Mouse (Mus musculus) small intestine, adult 2 months (tissue): Measurements from ENCODE around the gene Alkbh4. TPM values are rescaled to one million over a fixed set of nuclear protein-coding genes. Genes with fewer than 3 reads are reported as not detected.
A peak's percentile ranks its signal among the peaks of the same experiment; 100 is the strongest.

Experiments
- H3K27ac ChIP-seq: fragments of 200-500 bp; 2 replicates; pipeline ENCODE4 v1.5.1; 2012; ENCODE audit warnings: low read depth, low read length, control low read depth, inconsistent platforms; ENCODE audit not compliant: insufficient read depth
- H3K27me3 ChIP-seq: fragments of 200-500 bp; 2 replicates; pipeline ENCODE4 v1.6.1; 2012; ENCODE audit warnings: mild to moderate bottlenecking, moderate library complexity, low read length, inconsistent platforms; ENCODE audit not compliant: control insufficient read depth, insufficient read depth
- H3K36me3 ChIP-seq: fragments of 200-500 bp; 2 replicates; pipeline ENCODE4 v1.6.1; 2012; ENCODE audit warnings: mild to moderate bottlenecking, low read length, control low read depth, inconsistent platforms; ENCODE audit not compliant: control insufficient read depth, insufficient read depth
- H3K4me1 ChIP-seq: fragments of 200-500 bp; 2 replicates; pipeline ENCODE4 v1.6.1; 2012; ENCODE audit warnings: low read length, inconsistent platforms, mixed read lengths; ENCODE audit not compliant: control insufficient read depth, insufficient read depth, insufficient read length
- H3K4me3 ChIP-seq: fragments of 200-500 bp; 2 replicates; pipeline ENCODE4 v1.5.1; 2012; ENCODE audit warnings: low read depth, mild to moderate bottlenecking, control low read depth, inconsistent platforms, low read length, moderate library complexity
- CTCF ChIP-seq: fragments of 200-500 bp; IDR thresholded peaks from 2 replicates; pipeline ENCODE4 v1.5.1; 2012; ENCODE audit warnings: low read depth, mild to moderate bottlenecking, control low read depth, inconsistent platforms, low read length, moderate library complexity, mixed read lengths; ENCODE audit not compliant: insufficient replicate concordance, insufficient read length; ENCODE audit errors: extremely low read depth
- POLR2A ChIP-seq: fragments of 200-500 bp; IDR thresholded peaks from 2 replicates; pipeline ENCODE4 v1.6.1; 2012; ENCODE audit warnings: low read depth, mild to moderate bottlenecking, control low read depth, inconsistent platforms, low read length, moderate library complexity
- whole genome bisulfite sequencing: fragments of 180-500 bp; shearing (Covaris S2); methylation state at CpG from one replicate; pipeline ENCODE4 v1.1.7; 2018; 5-methylcytosine and 5-hydroxymethylcytosine counted together
- polyA plus RNA-seq: library from polyadenylated mRNA; depleted of rRNA; stranded (reverse); fragments of >200 nt; gene quantifications from 2 replicates; pipeline ENCODE4 v1.2.3, GENCODE M21; 2012; rRNA removed

Gene Alkbh4
- polyA plus RNA-seq, 1 experiment, result 25.3 TPM

GRCm38 (mm10) chr5:136182830-136183229, 46.9 kb downstream of the Alkbh4 start:
- Histone ChIP-seq H3K27ac (no peak overlapping the region), H3K4me1 (no peaks in the 10 kb centered on the region), H3K36me3 (peaks cover 32% of the 10 kb centered on the region), H3K27me3 (no peaks in the 10 kb centered on the region), H3K4me3 (no peak overlapping the region)
- no peak for TF ChIP-seq CTCF
- TF ChIP-seq POLR2A, result no peak
- 82% methylated on average over 4 of the region's 4 CpGs for WGBS

- no peaks in the 10 kb centered on the region for H3K27me3 ChIP-seq
- H3K36me3 ChIP-seq, result peaks cover 32% of the 10 kb centered on the region
- H3K4me3 ChIP-seq, result no peak overlapping the region
- 88% methylated on average over 7 of the region's 7 CpGs for WGBS
- no peak overlapping the region for H3K27ac ChIP-seq
- no peak for TF ChIP-seq CTCF
- TF ChIP-seq POLR2A, result no peak
- no peaks in the 10 kb centered on the region for H3K4me1 ChIP-seq
These were observed 47.8 kb downstream of the Alkbh4 start for GRCm38 (mm10) chr5:136183766-136184165.

GRCm38 (mm10) chr5:136186723-136187122, 50.8 kb downstream of the Alkbh4 start:
- H3K4me1 ChIP-seq, result no peaks in the 10 kb centered on the region
- TF ChIP-seq CTCF (peak; percentile 91; the same call in 1 of the 2 replicates), POLR2A (no peak)
- no peak overlapping the region for H3K4me3 ChIP-seq
- no peak overlapping the region for H3K27ac ChIP-seq
- H3K36me3 ChIP-seq, result peaks cover 34% of the 10 kb centered on the region
- 21% methylated on average over 4 of the region's 4 CpGs for WGBS
- no peaks in the 10 kb centered on the region for H3K27me3 ChIP-seq

Other genes starting within 250 kb of the Alkbh4 start
- gene Hspb1, start 248.2 kb upstream of the Alkbh4 start, polyA plus RNA-seq, result 91.6 and 121 TPM in 2 replicates
- gene Ywhag, start 201.5 kb upstream of the Alkbh4 start, polyA plus RNA-seq, result 21.2 and 27.3 TPM in 2 replicates
- 3.6 and 3.9 TPM in 2 replicates for gene Ssc4d, start 161.6 kb upstream of the Alkbh4 start, polyA plus RNA-seq
- gene Zp3, start 156.0 kb upstream of the Alkbh4 start, polyA plus RNA-seq, result not detected in 2 replicates
- 8.7 and 17.6 TPM in 2 replicates for gene Dtx2, start 141.3 kb upstream of the Alkbh4 start, polyA plus RNA-seq
- 1.4 and 3.7 TPM in 2 replicates for gene Upk3b, start 97.7 kb upstream of the Alkbh4 start, polyA plus RNA-seq
- 0.76 and 1.7 TPM in 2 replicates for gene Upk3bl, start 81.7 kb upstream of the Alkbh4 start, polyA plus RNA-seq
- gene Rasa4, start 52.2 kb upstream of the Alkbh4 start, polyA plus RNA-seq, result 16.5 and 42.8 TPM in 2 replicates
- gene Polr2j, start 19.5 kb upstream of the Alkbh4 start, polyA plus RNA-seq, result 29.3 and 48.4 TPM in 2 replicates
- gene Lrwd1, start 72 bp upstream of the Alkbh4 start, polyA plus RNA-seq, result 8.9 and 16.9 TPM in 2 replicates
- gene Orai2, start 34.6 kb downstream of the Alkbh4 start, polyA plus RNA-seq, result 28.9 and 31.4 TPM in 2 replicates
- 5.5 and 8.4 TPM in 2 replicates for gene Prkrip1, start 62.8 kb downstream of the Alkbh4 start, polyA plus RNA-seq
- gene Sh2b2, start 110.4 kb downstream of the Alkbh4 start, polyA plus RNA-seq, result 3.2 and 7.3 TPM in 2 replicates